Mouse (Mus musculus) limb, embryonic 14.5 days (tissue): ENCODE measurements around the gene Lrrc36. TPM values are rescaled to one million over a fixed set of nuclear protein-coding genes. Genes with fewer than 3 reads are reported as not detected.

Source experiments
- ATAC-seq: fragments of 200-750 bp; cut with Nextera tagmentation; 2 replicates; pipeline ENCODE4 v1.8.0; 2017; ENCODE audit warnings: low read depth, moderate number of reproducible peaks, moderate TSS enrichment; ENCODE audit not compliant: low FRiP score
- DNase-seq: peaks from one replicate; pipeline ENCODE4 v3.0.0-alpha.2; 2015; ENCODE audit warnings: low spot score
- H3K27ac ChIP-seq: fragments of 300-500 bp; sonication (generic); replicated peaks from 2 replicates; pipeline ENCODE4 v1.5.1; 2014; ENCODE audit warnings: low read depth, mild to moderate bottlenecking, low read length, moderate library complexity, mixed read lengths
- H3K27me3 ChIP-seq: fragments of 300-500 bp; sonication (generic); 2 replicates; pipeline ENCODE4 v1.6.1; 2014; ENCODE audit warnings: low read length, mixed read lengths; ENCODE audit not compliant: control insufficient read depth, insufficient read depth
- H3K36me3 ChIP-seq: fragments of 300-500 bp; sonication (generic); 2 replicates; pipeline ENCODE4 v1.6.1; 2014; ENCODE audit warnings: mild to moderate bottlenecking, low read length, moderate library complexity, mixed read lengths; ENCODE audit not compliant: control insufficient read depth, insufficient read depth
- H3K4me1 ChIP-seq: fragments of 300-500 bp; sonication (generic); 2 replicates; pipeline ENCODE4 v1.6.1; 2014; ENCODE audit warnings: antibody characterized with exemption, low read length, mixed read lengths; ENCODE audit not compliant: control insufficient read depth, insufficient read depth
- H3K4me2 ChIP-seq: fragments of 300-500 bp; sonication (generic); replicated peaks from 2 replicates; pipeline ENCODE4 v1.6.1; 2014; ENCODE audit warnings: low read depth, mild to moderate bottlenecking, low read length, moderate library complexity; ENCODE audit not compliant: severe bottlenecking
- H3K4me3 ChIP-seq: fragments of 300-500 bp; sonication (generic); replicated peaks from 2 replicates; pipeline ENCODE4 v1.5.1; 2014; ENCODE audit warnings: low read length
- H3K9ac ChIP-seq: fragments of 300-500 bp; sonication (generic); 2 replicates; pipeline ENCODE4 v1.6.1; 2014; ENCODE audit warnings: mild to moderate bottlenecking, low read depth, low read length, moderate library complexity; ENCODE audit not compliant: severe bottlenecking
- H3K9me3 ChIP-seq: fragments of 300-500 bp; sonication (generic); 2 replicates; pipeline ENCODE4 v1.6.1; 2016; ENCODE audit warnings: low read length; ENCODE audit not compliant: control insufficient read depth
- POLR2A ChIP-seq: fragments of 200-500 bp; IDR thresholded peaks from 2 replicates; pipeline ENCODE4 v1.8.0; 2012; ENCODE audit warnings: inconsistent platforms, mild to moderate bottlenecking, moderate library complexity, borderline replicate concordance; ENCODE audit not compliant: insufficient read depth, insufficient read length; ENCODE audit errors: extremely low read depth
- WGBS: fragments of 180-500 bp; shearing (Covaris S2); extraction: QIAGEN DNeasy Blood & Tissue Kit; methylation state at CpG from one replicate; pipeline ENCODE4 v1.1.7; 2014; 5-methylcytosine and 5-hydroxymethylcytosine counted together
- polyA plus RNA-seq, 2 experiments: library from polyadenylated mRNA; depleted of rRNA in 1 of 2; stranded (reverse) in 1 of 2; unstranded in 1 of 2; fragments of >200 nt; fragmentation: Nextera tagmentation in 1 of 2; extraction: Ambion mirVana in 1 of 2; gene quantifications; 2 replicates each; pipeline versions ENCODE4 v1.2.1 to v1.2.3; 2012 to 2014

The Lrrc36 gene
- polyA plus RNA-seq, 2 experiments = 0.62 to 0.84 TPM

GRCm38 (mm10) chr8:105476161-105476560 is 62.8 kb downstream of the Lrrc36 start:
- 95% methylated on average over 7 of the region's 7 CpGs for WGBS

GRCm38 (mm10) chr8:105476628-105477413 is 63.5 kb downstream of the Lrrc36 start:
- H3K4me1 ChIP-seq = peaks cover 13% of the 10 kb centered on the region
- ATAC-seq = no peak
- H3K27me3 ChIP-seq = peaks cover 11% of the 10 kb centered on the region
- H3K9ac ChIP-seq = no peak overlapping the region
- no peak overlapping the region for H3K27ac ChIP-seq
- 43% methylated on average over 25 of the region's 25 CpGs for whole genome bisulfite sequencing
- peaks cover 58% of the 10 kb centered on the region for H3K36me3 ChIP-seq
- no peak overlapping the region for H3K4me2 ChIP-seq
- TF ChIP-seq POLR2A = no peak
- no peak for DNase-seq
- no peaks in the 10 kb centered on the region for H3K9me3 ChIP-seq
- no peak overlapping the region for H3K4me3 ChIP-seq

More at GRCm38 (mm10) chr8:105476161-105476560, 62.8 kb downstream of the Lrrc36 start:
- H3K4me2 ChIP-seq = no peak overlapping the region
- H3K9me3 ChIP-seq = no peaks in the 10 kb centered on the region
- H3K4me3 ChIP-seq = no peak overlapping the region
- H3K36me3 ChIP-seq = peaks cover 54% of the 10 kb centered on the region
- TF ChIP-seq POLR2A = no peak
- ATAC-seq (no peak), DNase-seq (no peak)
- H3K4me1 ChIP-seq = peaks cover 20% of the 10 kb centered on the region
- H3K9ac ChIP-seq = no peak overlapping the region
- peaks cover 11% of the 10 kb centered on the region for H3K27me3 ChIP-seq
- no peak overlapping the region for H3K27ac ChIP-seq

GRCm38 (mm10) chr8:105477792-105478191 is 64.4 kb downstream of the Lrrc36 start:
- Histone ChIP-seq H3K9me3 (no peaks in the 10 kb centered on the region), H3K27me3 (peaks cover 6% of the 10 kb centered on the region), H3K4me2 (no peak overlapping the region), H3K4me3 (no peak overlapping the region), H3K9ac (no peak overlapping the region), H3K36me3 (peaks cover 58% of the 10 kb centered on the region), H3K27ac (no peak overlapping the region), H3K4me1 (peaks cover 13% of the 10 kb centered on the region)
- no peak for ATAC-seq
- TF ChIP-seq POLR2A = no peak
- DNase-seq = no peak
- 79% methylated on average over 3 of the region's 3 CpGs for WGBS

GRCm38 (mm10) chr8:105481013-105481412 is 67.6 kb downstream of the Lrrc36 start:
- no peaks in the 10 kb centered on the region for H3K9me3 ChIP-seq
- no peak for TF ChIP-seq POLR2A
- H3K4me3 ChIP-seq = no peak overlapping the region
- H3K36me3 ChIP-seq = peaks cover 46% of the 10 kb centered on the region
- no peaks in the 10 kb centered on the region for H3K27me3 ChIP-seq
- peaks cover 18% of the 10 kb centered on the region for H3K4me1 ChIP-seq
- WGBS = 34% methylated on average over 2 of the region's 2 CpGs
- H3K9ac ChIP-seq = no peak overlapping the region
- H3K4me2 ChIP-seq = no peak overlapping the region
- H3K27ac ChIP-seq = no peak overlapping the region
- ATAC-seq (no peak), DNase-seq (no peak)

- H3K4me2 ChIP-seq = no peak overlapping the region
- WGBS = 70% methylated on average over 6 of the region's 6 CpGs
- no peak overlapping the region for H3K9ac ChIP-seq
- H3K27me3 ChIP-seq = no peaks in the 10 kb centered on the region
- no peak for ATAC-seq
- DNase-seq = no peak
- H3K36me3 ChIP-seq = peaks cover 42% of the 10 kb centered on the region
- peaks cover 18% of the 10 kb centered on the region for H3K4me1 ChIP-seq
- H3K4me3 ChIP-seq = no peak overlapping the region
- H3K9me3 ChIP-seq = no peaks in the 10 kb centered on the region
- TF ChIP-seq POLR2A = no peak
- no peak overlapping the region for H3K27ac ChIP-seq
These were observed 68.1 kb downstream of the Lrrc36 start for GRCm38 (mm10) chr8:105481453-105481852.
